Mouse (Mus musculus): ENCODE data around the gene Sun5.

DNA sequence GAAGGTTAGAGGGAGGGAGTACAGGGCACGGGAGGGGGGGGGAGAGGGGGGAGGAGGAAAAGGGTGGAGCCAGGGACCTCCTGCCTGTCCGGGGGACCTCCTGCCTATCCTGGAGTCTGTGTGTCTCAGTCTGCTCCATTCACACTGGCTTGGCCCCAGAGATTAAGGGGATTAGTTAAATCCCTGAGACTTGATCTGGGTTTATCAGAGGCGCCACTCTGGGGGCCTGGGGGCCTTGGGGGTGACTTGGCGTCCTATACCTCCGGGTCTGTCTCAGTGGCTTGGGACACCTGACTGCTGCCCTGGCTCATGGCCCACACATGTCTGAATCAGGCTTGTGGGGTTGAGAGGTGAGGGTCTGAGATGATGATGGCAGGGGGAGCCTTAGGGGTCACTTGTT lies 17.3 kb downstream of the Sun5 start:
- no peak for TF ChIP-seq CTCF (IDR thresholded peaks at IDR 0.05; ENCODE audit: low read depth, low read length)
- TF ChIP-seq GATA1 (IDR thresholded peaks at IDR 0.05; ENCODE audit: borderline replicate concordance, low read length), result no peak
- no peak for TF ChIP-seq TAL1 (conservative IDR thresholded peaks at IDR 0.05; ENCODE audit: low read depth, low read length)
- no peak for TF ChIP-seq POLR2AphosphoS5 (IDR thresholded peaks at IDR 0.05; ENCODE audit: insufficient replicate concordance, low read depth, low read length)
- TF ChIP-seq GATA2 (IDR thresholded peaks at IDR 0.05; ENCODE audit: borderline replicate concordance, low read depth, low read length), result no peak
